Mouse (Mus musculus): Measurements from ENCODE around the gene Lrrc3. TPM values are rescaled to one million over a fixed set of nuclear protein-coding genes. Genes with fewer than 3 reads are reported as not detected.

Lrrc3 gene
- total and polyA plus RNA-seq, 3 experiments = not detected

DNA sequence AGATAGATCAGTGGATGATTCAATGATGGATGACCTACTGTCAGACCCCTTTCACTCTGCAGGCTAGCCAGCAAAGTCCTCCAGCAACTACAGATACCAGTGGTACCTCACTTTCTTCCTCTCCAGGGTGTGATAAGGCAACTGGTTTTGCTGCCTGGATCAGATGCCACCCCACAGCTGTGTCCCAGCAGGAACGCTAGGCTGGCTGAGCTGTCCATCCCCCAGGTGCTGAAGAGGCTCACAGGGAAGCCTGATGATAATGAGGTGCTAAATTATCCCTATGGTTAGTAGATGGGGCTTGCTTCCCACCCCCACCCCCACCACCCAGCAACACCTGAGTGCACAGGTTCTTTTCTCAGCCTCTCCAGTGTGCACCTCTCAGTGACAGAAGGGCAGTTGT is 34.8 kb downstream of the Lrrc3 start:
- Histone ChIP-seq H3K4me1 (ENCODE audit: control insufficient read depth in 1 of 2, insufficient read depth in 2 of 2) (peaks cover 5 to 6% of the 10 kb centered on the region in 2 experiments), H3K27ac (ENCODE audit: insufficient read depth, low read depth) (no peak overlapping the region), H3K27me3 (replicated peaks) (peaks cover 54% of the 10 kb centered on the region), H3K36me3 (replicated peaks in 1 of 2; ENCODE audit: control insufficient read depth in 1 of 2, insufficient read depth in 1 of 2, low read length in 1 of 2) (no peaks in the 10 kb centered on the region), H3K4me2 (ENCODE audit: insufficient read depth, low read depth, poor library complexity, severe bottlenecking) (no peak overlapping the region), H3K79me2 (replicated peaks; ENCODE audit: control insufficient read depth, extremely low read depth, insufficient read depth, poor library complexity, severe bottlenecking) (no peaks in the 10 kb centered on the region), H3K4me3 (replicated peaks in 1 of 3; ENCODE audit: low read depth in 2 of 3, low read length in 2 of 3, poor library complexity in 1 of 3) (no peak overlapping the region), H3K9ac (ENCODE audit: insufficient read depth, low read depth) (no peak overlapping the region), H3K9me3 (replicated peaks; ENCODE audit: low read length) (peaks cover 5% of the 10 kb centered on the region)
- no peak for TF ChIP-seq NRF1 (IDR thresholded peaks at IDR 0.05; ENCODE audit: low read depth, low read length)
- no peak for TF ChIP-seq BHLHE40 (IDR thresholded peaks at IDR 0.05; ENCODE audit: low read depth, low read length)
- TF ChIP-seq IRF4 (IDR thresholded peaks at IDR 0.05; ENCODE audit: low read depth, low read length) = no peak
- TF ChIP-seq PAX5 (IDR thresholded peaks at IDR 0.05; ENCODE audit: low read length) = no peak
- no peak for TF ChIP-seq E2F4 (IDR thresholded peaks at IDR 0.05; ENCODE audit: insufficient replicate concordance, low read depth, low read length)
- no peak for TF ChIP-seq JUND (conservative IDR thresholded peaks at IDR 0.05; ENCODE audit: low read depth, low read length)
- no peak for TF ChIP-seq POLR2A (IDR thresholded peaks at IDR 0.05; ENCODE audit: low read depth, low read length)
- no peak for TF ChIP-seq USF2 (conservative IDR thresholded peaks at IDR 0.05; ENCODE audit: low read depth, low read length)
- no peak for TF ChIP-seq HCFC1 (IDR thresholded peaks at IDR 0.05; ENCODE audit: low read depth, low read length)
- TF ChIP-seq SIN3A (IDR thresholded peaks at IDR 0.05; ENCODE audit: low read length) = no peak
- no peak for TF ChIP-seq SMC3 (IDR thresholded peaks at IDR 0.05; ENCODE audit: low read depth, low read length)
- no peak for TF ChIP-seq CHD2 (IDR thresholded peaks at IDR 0.05; ENCODE audit: low read length)
- TF ChIP-seq CHD1 (IDR thresholded peaks at IDR 0.05; ENCODE audit: low read depth, low read length) = no peak
- no peak for TF ChIP-seq RAD21 (IDR thresholded peaks at IDR 0.05; ENCODE audit: low read depth, low read length)
- TF ChIP-seq TBP (conservative IDR thresholded peaks at IDR 0.05; ENCODE audit: low read depth, low read length) = no peak
- no peak for TF ChIP-seq EP300 (IDR thresholded peaks at IDR 0.05; ENCODE audit: low read length)
- no peak for TF ChIP-seq MXI1 (IDR thresholded peaks at IDR 0.05; ENCODE audit: low read depth, low read length)
- no peak for TF ChIP-seq MAX (IDR thresholded peaks at IDR 0.05; ENCODE audit: low read length)
- dilution Hi-C loops (cut with MboI; ENCODE audit: extremely low pct_ligation_motif_present, extremely low pct_unique_long_range_greater_than_20kb, low sequenced_read_pairs) = no loop called here
- DNase-seq (ENCODE audit: extremely low read depth) = no peak
- in situ Hi-C loops (cut with MboI; ENCODE audit: low pct_ligation_motif_present, low pct_unique_long_range_greater_than_20kb, low sequenced_read_pairs) = no loop called here

- H3K4me3 ChIP-seq (replicated peaks in 1 of 3; ENCODE audit: low read depth in 2 of 3, low read length in 2 of 3, poor library complexity in 1 of 3) = peak overlapping the region in 1 of 3 experiments; percentile 16
- no peak for DNase-seq (ENCODE audit: extremely low read depth)
- H3K9ac ChIP-seq (ENCODE audit: insufficient read depth, low read depth) = no peak overlapping the region
- H3K27ac ChIP-seq (ENCODE audit: insufficient read depth, low read depth) = no peak overlapping the region
- no peaks in the 10 kb centered on the region for H3K79me2 ChIP-seq (replicated peaks; ENCODE audit: control insufficient read depth, extremely low read depth, insufficient read depth, poor library complexity, severe bottlenecking)
- in situ Hi-C loops (cut with MboI; ENCODE audit: low pct_ligation_motif_present, low pct_unique_long_range_greater_than_20kb, low sequenced_read_pairs) = no loop called here
- no peak for TF ChIP-seq MYC (IDR thresholded peaks at IDR 0.05; ENCODE audit: low read depth, low read length)
- no peak for TF ChIP-seq BHLHE40 (IDR thresholded peaks at IDR 0.05; ENCODE audit: low read depth, low read length)
- TF ChIP-seq CHD2 (IDR thresholded peaks at IDR 0.05; ENCODE audit: low read length) = no peak
- no peak for TF ChIP-seq NELFE (IDR thresholded peaks at IDR 0.05; ENCODE audit: low read depth, low read length)
- TF ChIP-seq ZKSCAN1 (IDR thresholded peaks at IDR 0.05; ENCODE audit: borderline replicate concordance, low read depth, low read length) = no peak
- no peak for TF ChIP-seq CTCF (conservative IDR thresholded peaks at IDR 0.05 in 1 of 2, IDR thresholded peaks at IDR 0.05 in 1 of 2; ENCODE audit: low read depth in 2 of 2, low read length in 2 of 2)
- no peak for TF ChIP-seq RAD21 (IDR thresholded peaks at IDR 0.05; ENCODE audit: low read depth, low read length)
- no peak for TF ChIP-seq KAT2A (IDR thresholded peaks at IDR 0.05; ENCODE audit: insufficient replicate concordance, low read length)
- no peak for TF ChIP-seq USF2 (conservative IDR thresholded peaks at IDR 0.05; ENCODE audit: low read depth, low read length)
- TF ChIP-seq IRF4 (IDR thresholded peaks at IDR 0.05; ENCODE audit: low read depth, low read length) = no peak
- no peak for TF ChIP-seq HCFC1 (IDR thresholded peaks at IDR 0.05; ENCODE audit: low read depth, low read length)
- no peak for TF ChIP-seq USF1 (IDR thresholded peaks at IDR 0.05; ENCODE audit: low read depth, low read length)
- no peak for TF ChIP-seq SMC3 (IDR thresholded peaks at IDR 0.05; ENCODE audit: low read depth, low read length)
- TF ChIP-seq ZMIZ1 (IDR thresholded peaks at IDR 0.05; ENCODE audit: low read depth, low read length) = no peak
- no peak for TF ChIP-seq POLR2A (IDR thresholded peaks at IDR 0.05; ENCODE audit: low read depth, low read length)
- no peak for TF ChIP-seq MEF2A (IDR thresholded peaks at IDR 0.05; ENCODE audit: borderline replicate concordance, low read depth, low read length)
- TF ChIP-seq ELF1 (IDR thresholded peaks at IDR 0.05; ENCODE audit: low read depth, low read length) = no peak
- peaks cover 5% of the 10 kb centered on the region for H3K9me3 ChIP-seq (replicated peaks; ENCODE audit: low read length)
- H3K4me2 ChIP-seq (ENCODE audit: insufficient read depth, low read depth, poor library complexity, severe bottlenecking) = 0 out of 2 replicates have a peak overlapping the region, but pooled peaks have one; percentile 4
- dilution Hi-C loops (cut with MboI; ENCODE audit: extremely low pct_ligation_motif_present, extremely low pct_unique_long_range_greater_than_20kb, low sequenced_read_pairs) = no loop called here
- H3K4me1 ChIP-seq (ENCODE audit: control insufficient read depth in 1 of 2, insufficient read depth in 2 of 2) = peaks cover 5 to 6% of the 10 kb centered on the region in 2 experiments
- H3K36me3 ChIP-seq (replicated peaks in 1 of 2; ENCODE audit: control insufficient read depth in 1 of 2, insufficient read depth in 1 of 2, low read length in 1 of 2) = no peaks in the 10 kb centered on the region
- H3K27me3 ChIP-seq (replicated peaks) = peaks cover 67% of the 10 kb centered on the region
Measured at GRCm38 (mm10) chr10:77864762-77865143, 37.6 kb downstream of the Lrrc3 start.
